Mouse (Mus musculus) embryonic facial prominence, embryonic 13.5 days (tissue): ENCODE data around the gene Hmg20a. TPM values are rescaled to one million over a fixed set of nuclear protein-coding genes. Genes with fewer than 3 reads are reported as not detected.
A peak's percentile ranks its signal among the peaks of the same experiment; 100 is the strongest.

Experiments
- ATAC-seq: fragments of 200-750 bp; cut with Nextera tagmentation; 2 replicates; pipeline ENCODE4 v1.8.0; 2017; ENCODE audit warnings: low read depth; ENCODE audit not compliant: insufficient number of reproducible peaks, insufficient read depth, low FRiP score, low TSS enrichment
- H3K27ac ChIP-seq: fragments of 300-500 bp; sonication (generic); 2 replicates; pipeline ENCODE4 v1.5.1; 2015; ENCODE audit warnings: moderate library complexity, mild to moderate bottlenecking, inconsistent platforms
- H3K27me3 ChIP-seq: fragments of 300-500 bp; sonication (generic); 2 replicates; pipeline ENCODE4 v1.6.1; 2015; ENCODE audit warnings: mild to moderate bottlenecking, inconsistent platforms
- H3K36me3 ChIP-seq: fragments of 300-500 bp; sonication (generic); 2 replicates; pipeline ENCODE4 v1.6.1; 2015; ENCODE audit warnings: mild to moderate bottlenecking, inconsistent platforms
- H3K4me1 ChIP-seq: fragments of 300-500 bp; sonication (generic); 2 replicates; pipeline ENCODE4 v1.6.1; 2015; ENCODE audit warnings: inconsistent platforms
- H3K4me2 ChIP-seq: fragments of 300-500 bp; sonication (generic); 2 replicates; pipeline ENCODE4 v1.6.1; 2015; ENCODE audit warnings: moderate library complexity, mild to moderate bottlenecking, inconsistent platforms
- H3K4me3 ChIP-seq: fragments of 300-500 bp; sonication (generic); 2 replicates; pipeline ENCODE4 v1.5.1; 2015; ENCODE audit warnings: mild to moderate bottlenecking, inconsistent platforms
- H3K9ac ChIP-seq: fragments of 300-500 bp; sonication (generic); 2 replicates; pipeline ENCODE4 v1.6.1; 2015; ENCODE audit warnings: mild to moderate bottlenecking, inconsistent platforms
- H3K9me3 ChIP-seq: fragments of 300-500 bp; sonication (generic); 2 replicates; pipeline ENCODE4 v1.6.1; 2016; ENCODE audit warnings: inconsistent platforms
- WGBS: fragments of 180-500 bp; shearing (Covaris S2); methylation state at CpG from one replicate; pipeline ENCODE4 v1.1.7; 2015; ENCODE audit warnings: mixed read lengths; 5-methylcytosine and 5-hydroxymethylcytosine counted together
- polyA plus RNA-seq: library from polyadenylated mRNA; unstranded; fragments of >200 nt; fragmentation: Nextera tagmentation; extraction: Ambion mirVana; gene quantifications from 2 replicates; pipeline ENCODE4 v1.2.1, GENCODE M21; 2015

Hmg20a gene
- polyA plus RNA-seq, 1 experiment from 2014 or later: 79.1 TPM

DNA sequence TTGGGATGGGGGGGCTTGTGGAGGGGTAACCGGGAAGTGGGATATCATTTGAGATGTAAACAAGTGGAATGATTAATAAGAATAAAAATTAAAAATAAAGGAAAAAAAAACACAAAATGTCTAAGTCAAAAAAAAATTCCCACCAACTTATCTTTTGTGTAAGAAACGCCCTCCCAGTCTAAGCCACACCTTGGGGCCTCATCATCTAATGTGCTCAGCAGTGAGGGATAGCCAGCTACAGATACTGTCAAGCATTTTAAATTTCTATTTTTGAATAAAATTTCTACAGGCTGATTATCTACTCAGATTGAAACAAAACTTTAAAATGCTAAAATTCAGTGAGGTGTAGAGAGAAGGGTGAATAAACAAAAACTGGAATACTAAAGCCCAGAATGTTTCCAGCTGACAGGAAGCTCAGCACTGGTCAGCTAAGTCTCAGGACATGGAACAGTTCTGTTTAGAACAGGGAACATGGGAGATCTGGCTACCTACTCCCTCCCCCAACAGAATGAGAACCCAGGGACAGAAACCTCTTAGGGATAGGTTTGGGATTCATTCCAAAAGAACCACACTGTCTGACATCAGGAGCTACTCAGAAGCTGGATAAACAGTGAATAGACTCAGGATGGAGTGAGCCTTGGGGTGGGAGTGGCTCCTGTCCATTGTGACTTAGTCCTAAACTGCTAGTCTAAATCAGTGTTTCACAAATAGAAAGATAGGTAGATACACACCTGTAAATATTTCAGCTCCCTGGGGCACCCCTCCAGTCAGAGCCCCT is 34.8 kb downstream of the Hmg20a start:
- ATAC-seq: no peak
- WGBS: 91% methylated on average over 2 of the region's 2 CpGs
- H3K9ac ChIP-seq: no peak overlapping the region
- H3K4me1 ChIP-seq: no peaks in the 10 kb centered on the region
- H3K9me3 ChIP-seq: no peaks in the 10 kb centered on the region
- no peak overlapping the region for H3K4me3 ChIP-seq
- no peak overlapping the region for H3K27ac ChIP-seq
- H3K4me2 ChIP-seq: no peak overlapping the region
- H3K27me3 ChIP-seq: no peaks in the 10 kb centered on the region
- H3K36me3 ChIP-seq: 0 out of 2 replicates have a peak, but pooled peaks cover 4% of the 10 kb centered on the region

DNA sequence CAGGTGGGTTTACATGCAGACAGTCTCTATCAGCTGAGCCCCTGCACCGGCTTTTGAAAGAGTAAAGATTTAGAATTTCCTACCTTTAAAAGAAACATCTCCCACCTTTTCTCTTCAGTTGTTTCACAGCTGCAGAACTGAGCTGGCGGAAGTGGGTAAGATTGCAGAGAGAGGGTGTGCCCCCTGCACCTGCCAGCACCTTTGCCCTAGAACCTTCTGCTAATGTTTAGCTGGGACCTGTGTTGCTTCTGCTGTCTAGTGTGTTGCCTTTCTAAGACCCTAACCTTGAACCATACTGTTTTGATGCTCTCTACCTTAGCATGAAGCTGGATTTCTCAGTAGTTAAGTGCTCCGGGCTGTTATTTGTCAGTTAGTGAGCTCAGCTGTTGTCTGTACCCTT is 38.0 kb downstream of the Hmg20a start:
- Histone ChIP-seq H3K4me2 (no peak overlapping the region), H3K9ac (no peak overlapping the region), H3K4me1 (no peaks in the 10 kb centered on the region), H3K27me3 (no peaks in the 10 kb centered on the region), H3K4me3 (no peak overlapping the region), H3K9me3 (no peaks in the 10 kb centered on the region), H3K27ac (no peak overlapping the region), H3K36me3 (no peaks in the 10 kb centered on the region)
- 91% methylated on average over 3 of the region's 3 CpGs for WGBS
- no peak for ATAC-seq

DNA sequence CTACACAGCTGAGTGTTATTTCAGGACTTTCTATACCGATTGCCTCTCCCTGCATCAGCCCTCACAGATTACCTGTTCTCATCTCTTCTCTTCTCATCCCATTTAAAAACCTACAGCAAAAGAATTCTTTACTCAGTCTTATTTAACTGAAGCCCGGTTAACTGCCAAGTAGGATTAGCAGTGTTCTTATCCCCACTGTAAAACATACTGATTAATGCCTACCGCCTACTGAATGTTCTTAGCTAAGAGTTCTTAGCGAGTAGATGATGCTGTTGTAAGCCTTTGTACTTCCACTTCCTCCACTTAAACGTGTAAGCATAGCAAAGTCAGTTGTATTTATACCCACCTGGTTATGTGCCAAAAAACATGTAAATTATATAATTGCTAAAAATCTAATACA is 42.6 kb downstream of the Hmg20a start:
- no peaks in the 10 kb centered on the region for H3K27me3 ChIP-seq
- no peak overlapping the region for H3K4me3 ChIP-seq
- H3K9ac ChIP-seq: no peak overlapping the region
- H3K27ac ChIP-seq: no peak overlapping the region
- no peaks in the 10 kb centered on the region for H3K36me3 ChIP-seq
- 79% methylated on average over 5 of the region's 5 CpGs for WGBS
- no peak for ATAC-seq
- peaks cover 14% of the 10 kb centered on the region for H3K4me1 ChIP-seq
- H3K4me2 ChIP-seq: no peak overlapping the region
- H3K9me3 ChIP-seq: no peaks in the 10 kb centered on the region

- H3K36me3 ChIP-seq: peaks cover 8% of the 10 kb centered on the region
- no peak overlapping the region for H3K4me2 ChIP-seq
- no peaks in the 10 kb centered on the region for H3K9me3 ChIP-seq
- no peak overlapping the region for H3K4me3 ChIP-seq
- 84% methylated on average over 1 of the region's 1 CpGs for WGBS
- no peak overlapping the region for H3K9ac ChIP-seq
- no peak overlapping the region for H3K27ac ChIP-seq
- no peak for ATAC-seq
- no peaks in the 10 kb centered on the region for H3K27me3 ChIP-seq
- peaks cover 14% of the 10 kb centered on the region for H3K4me1 ChIP-seq
Observed at GRCm38 (mm10) chr9:56462606-56463005, 44.2 kb downstream of the Hmg20a start.

GRCm38 (mm10) chr9:56463046-56463445 is 44.6 kb downstream of the Hmg20a start:
- no peak for ATAC-seq
- no peaks in the 10 kb centered on the region for H3K27me3 ChIP-seq
- H3K4me2 ChIP-seq: no peak overlapping the region
- peaks cover 13% of the 10 kb centered on the region for H3K36me3 ChIP-seq
- no peak overlapping the region for H3K27ac ChIP-seq
- no peaks in the 10 kb centered on the region for H3K9me3 ChIP-seq
- WGBS: 95% methylated on average over 2 of the region's 2 CpGs
- H3K4me1 ChIP-seq: peaks cover 14% of the 10 kb centered on the region
- H3K9ac ChIP-seq: no peak overlapping the region
- H3K4me3 ChIP-seq: no peak overlapping the region

- ATAC-seq: no peak
- Histone ChIP-seq H3K4me1 (peaks cover 14% of the 10 kb centered on the region), H3K4me2 (no peak overlapping the region), H3K9me3 (no peaks in the 10 kb centered on the region), H3K4me3 (no peak overlapping the region), H3K36me3 (peaks cover 19% of the 10 kb centered on the region), H3K9ac (no peak overlapping the region), H3K27me3 (no peaks in the 10 kb centered on the region), H3K27ac (no peak overlapping the region)
- WGBS: 62% methylated on average over 4 of the region's 4 CpGs
Observed at GRCm38 (mm10) chr9:56463686-56464515, 45.5 kb downstream of the Hmg20a start.

DNA sequence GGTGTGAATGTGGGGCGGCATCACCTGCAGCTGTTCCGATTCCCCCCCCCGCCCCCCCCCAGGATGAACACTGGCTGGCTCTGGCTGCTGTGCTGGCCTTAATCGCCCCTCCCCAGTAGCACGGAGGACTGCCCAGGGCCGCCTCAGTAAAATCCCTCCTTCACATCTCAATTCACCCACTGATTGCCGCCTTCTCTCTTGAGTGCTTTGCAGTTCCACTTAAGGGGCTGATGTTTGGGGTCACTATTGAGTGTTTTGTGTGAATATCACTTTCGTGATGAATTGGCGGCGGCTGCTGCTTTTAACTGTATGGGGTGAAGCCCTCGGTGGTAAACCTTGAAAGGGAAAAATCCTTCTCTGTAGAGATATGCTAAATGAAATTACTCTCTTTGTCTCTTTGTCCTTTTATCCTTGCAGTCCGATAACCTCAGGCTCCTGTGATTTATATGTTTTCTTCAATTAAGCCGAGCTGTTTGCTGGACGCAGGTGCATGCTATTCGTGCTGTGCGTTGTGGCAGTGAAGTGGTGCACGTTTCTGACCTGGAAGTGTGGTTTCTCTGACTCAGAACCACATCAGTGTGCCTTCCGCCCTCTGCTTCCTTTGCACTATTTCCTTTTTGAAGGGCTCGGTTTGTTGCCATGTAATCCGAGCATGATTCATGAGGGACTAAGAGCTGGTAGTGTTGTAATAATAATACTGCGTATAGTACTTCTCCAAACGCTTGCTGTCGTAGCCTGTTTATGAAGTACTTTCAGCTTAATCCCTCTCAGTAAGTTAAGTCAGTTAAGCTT is 46.6 kb downstream of the Hmg20a start:
- Histone ChIP-seq H3K4me3 (no peak overlapping the region), H3K27ac (no peak overlapping the region; the same call in 1 of the 2 replicates), H3K36me3 (peaks cover 22% of the 10 kb centered on the region), H3K4me1 (peaks cover 24% of the 10 kb centered on the region), H3K4me2 (no peak overlapping the region), H3K9me3 (no peaks in the 10 kb centered on the region), H3K27me3 (no peaks in the 10 kb centered on the region), H3K9ac (no peak overlapping the region)
- WGBS: 52% methylated on average over 23 of the region's 23 CpGs
- ATAC-seq: no peak

GRCm38 (mm10) chr9:56466251-56466650 is 47.8 kb downstream of the Hmg20a start:
- no peak overlapping the region for H3K4me2 ChIP-seq
- no peaks in the 10 kb centered on the region for H3K27me3 ChIP-seq
- ATAC-seq: no peak
- peaks cover 28% of the 10 kb centered on the region for H3K4me1 ChIP-seq
- no peaks in the 10 kb centered on the region for H3K9me3 ChIP-seq
- H3K27ac ChIP-seq: no peak overlapping the region
- no peak overlapping the region for H3K9ac ChIP-seq
- WGBS: 88% methylated on average over 4 of the region's 4 CpGs
- H3K36me3 ChIP-seq: peaks cover 22% of the 10 kb centered on the region
- H3K4me3 ChIP-seq: no peak overlapping the region

DNA sequence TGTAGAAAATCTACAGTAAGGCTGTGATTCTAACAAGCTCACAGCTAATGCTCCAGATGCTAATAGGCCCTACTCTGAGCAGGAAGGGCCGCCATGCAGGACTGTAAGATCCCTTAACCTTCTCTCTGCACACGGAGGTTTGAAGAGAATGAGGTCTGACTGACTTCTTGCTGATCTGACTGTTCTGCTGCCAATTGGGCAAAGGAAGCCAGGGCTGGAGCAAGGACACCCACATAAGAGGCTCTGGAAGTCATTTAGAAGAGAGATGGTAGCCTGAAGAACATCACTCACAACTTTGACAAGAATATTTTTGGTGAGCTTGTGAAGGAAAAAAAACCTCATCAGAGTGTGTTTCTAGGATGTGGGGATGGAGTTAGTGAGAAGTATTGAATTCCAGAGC is 51.2 kb downstream of the Hmg20a start:
- Histone ChIP-seq H3K36me3 (peaks cover 46% of the 10 kb centered on the region), H3K4me2 (no peak overlapping the region), H3K27me3 (no peaks in the 10 kb centered on the region), H3K4me1 (peaks cover 19% of the 10 kb centered on the region; the same call in 1 of the 2 replicates), H3K9me3 (no peaks in the 10 kb centered on the region), H3K9ac (no peak overlapping the region), H3K27ac (no peak overlapping the region), H3K4me3 (no peak overlapping the region)
- 40% methylated on average over 2 of the region's 2 CpGs for WGBS
- no peak for ATAC-seq

DNA sequence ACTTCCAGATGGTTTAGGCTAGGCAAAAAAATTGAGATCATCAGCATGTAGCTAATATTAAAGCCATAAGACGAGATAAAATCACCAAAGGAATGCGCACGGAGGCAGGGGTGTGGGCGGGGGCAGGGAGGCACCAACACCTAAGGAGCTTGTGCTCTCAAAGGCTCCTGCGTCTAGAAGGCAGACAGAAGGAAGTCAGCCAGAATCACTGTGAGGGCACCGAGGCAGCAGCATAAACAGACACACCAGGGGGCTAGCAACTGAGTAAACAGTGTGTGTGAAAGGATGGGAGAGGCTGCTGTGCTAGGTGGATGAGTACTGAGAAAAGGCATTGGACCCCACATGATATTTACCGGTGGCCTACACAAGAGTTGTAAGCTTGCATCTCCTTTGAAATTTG is 51.9 kb downstream of the Hmg20a start:
- 31% methylated on average over 7 of the region's 7 CpGs for WGBS

GRCm38 (mm10) chr9:56478975-56479647 is 60.7 kb downstream of the Hmg20a start:
- 86% methylated on average over 5 of the region's 5 CpGs for WGBS
- H3K36me3 ChIP-seq: peaks cover 62% of the 10 kb centered on the region

More for the DNA sequence above, 51.9 kb downstream of the Hmg20a start:
- Histone ChIP-seq H3K4me1 (peaks cover 14% of the 10 kb centered on the region; the same call in 1 of the 2 replicates), H3K27me3 (no peaks in the 10 kb centered on the region), H3K4me3 (no peak overlapping the region), H3K4me2 (no peak overlapping the region), H3K36me3 (peaks cover 51% of the 10 kb centered on the region), H3K27ac (0 out of 2 replicates have a peak overlapping the region, but pooled peaks have one; percentile 28), H3K9me3 (no peaks in the 10 kb centered on the region), H3K9ac (no peak overlapping the region)
- ATAC-seq: no peak

More at GRCm38 (mm10) chr9:56478975-56479647, 60.7 kb downstream of the Hmg20a start:
- ATAC-seq: no peak
- Histone ChIP-seq H3K9me3 (no peaks in the 10 kb centered on the region), H3K4me1 (no peaks in the 10 kb centered on the region; the same call in 1 of the 2 replicates), H3K9ac (no peak overlapping the region), H3K27me3 (no peaks in the 10 kb centered on the region), H3K4me2 (no peak overlapping the region), H3K27ac (no peak overlapping the region), H3K4me3 (no peak overlapping the region)
